Mouse (Mus musculus) small intestine, adult 2 months (tissue): ENCODE data around the gene Ctse. TPM values are rescaled to one million over a fixed set of nuclear protein-coding genes. Genes with fewer than 3 reads are reported as not detected.

Experiments
- H3K27ac ChIP-seq: fragments of 200-500 bp; 2 replicates; pipeline ENCODE4 v1.5.1; 2012; ENCODE audit warnings: low read depth, low read length, control low read depth, inconsistent platforms; ENCODE audit not compliant: insufficient read depth
- H3K27me3 ChIP-seq: fragments of 200-500 bp; 2 replicates; pipeline ENCODE4 v1.6.1; 2012; ENCODE audit warnings: mild to moderate bottlenecking, moderate library complexity, low read length, inconsistent platforms; ENCODE audit not compliant: control insufficient read depth, insufficient read depth
- H3K36me3 ChIP-seq: fragments of 200-500 bp; 2 replicates; pipeline ENCODE4 v1.6.1; 2012; ENCODE audit warnings: mild to moderate bottlenecking, low read length, control low read depth, inconsistent platforms; ENCODE audit not compliant: control insufficient read depth, insufficient read depth
- H3K4me1 ChIP-seq: fragments of 200-500 bp; 2 replicates; pipeline ENCODE4 v1.6.1; 2012; ENCODE audit warnings: low read length, inconsistent platforms, mixed read lengths; ENCODE audit not compliant: control insufficient read depth, insufficient read depth, insufficient read length
- H3K4me3 ChIP-seq: fragments of 200-500 bp; 2 replicates; pipeline ENCODE4 v1.5.1; 2012; ENCODE audit warnings: low read depth, mild to moderate bottlenecking, control low read depth, inconsistent platforms, low read length, moderate library complexity
- CTCF ChIP-seq: fragments of 200-500 bp; IDR thresholded peaks from 2 replicates; pipeline ENCODE4 v1.5.1; 2012; ENCODE audit warnings: low read depth, mild to moderate bottlenecking, control low read depth, inconsistent platforms, low read length, moderate library complexity, mixed read lengths; ENCODE audit not compliant: insufficient replicate concordance, insufficient read length; ENCODE audit errors: extremely low read depth
- POLR2A ChIP-seq: fragments of 200-500 bp; IDR thresholded peaks from 2 replicates; pipeline ENCODE4 v1.6.1; 2012; ENCODE audit warnings: low read depth, mild to moderate bottlenecking, control low read depth, inconsistent platforms, low read length, moderate library complexity
- WGBS: fragments of 180-500 bp; shearing (Covaris S2); methylation state at CpG from one replicate; pipeline ENCODE4 v1.1.7; 2018; 5-methylcytosine and 5-hydroxymethylcytosine counted together
- polyA plus RNA-seq: library from polyadenylated mRNA; depleted of rRNA; stranded (reverse); fragments of >200 nt; gene quantifications from 2 replicates; pipeline ENCODE4 v1.2.3, GENCODE M21; 2012

The Ctse gene
- polyA plus RNA-seq, 1 experiment, result 4.2 TPM

DNA sequence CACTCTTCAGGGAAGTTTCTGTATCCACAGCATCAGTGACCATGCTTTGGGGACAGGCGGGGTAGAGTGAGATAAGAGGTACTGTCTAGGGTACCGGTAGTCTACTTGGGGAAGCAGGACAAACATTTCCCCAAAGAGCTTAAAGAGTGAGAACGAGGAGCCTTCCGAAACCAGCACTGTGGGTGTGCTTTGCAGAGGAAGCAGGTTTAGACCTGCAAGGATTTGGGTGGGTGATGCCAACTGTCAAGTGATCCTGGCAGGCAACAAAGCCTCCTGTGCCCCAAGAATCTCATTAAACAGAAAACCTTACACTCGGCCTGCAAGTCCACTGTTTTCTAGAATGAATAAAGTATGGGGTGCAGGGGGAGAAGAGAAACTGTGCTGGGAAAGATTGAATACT lies 51.8 kb downstream of the Ctse start:
- no peak overlapping the region for H3K4me3 ChIP-seq
- TF ChIP-seq CTCF (no peak), POLR2A (no peak)
- H3K4me1 ChIP-seq, result 0 out of 2 replicates have a peak, but pooled peaks cover 3% of the 10 kb centered on the region
- peak overlapping the region; percentile 43; the same call in 1 of the 2 replicates for H3K27ac ChIP-seq
- H3K27me3 ChIP-seq, result no peaks in the 10 kb centered on the region
- 73% methylated on average over 5 of the region's 5 CpGs for WGBS
- no peaks in the 10 kb centered on the region for H3K36me3 ChIP-seq

GRCm38 (mm10) chr1:131690435-131690834 lies 52.3 kb downstream of the Ctse start:
- TF ChIP-seq POLR2A (no peak), CTCF (no peak)
- Histone ChIP-seq H3K4me1 (0 out of 2 replicates have a peak, but pooled peaks cover 3% of the 10 kb centered on the region), H3K27me3 (no peaks in the 10 kb centered on the region), H3K36me3 (no peaks in the 10 kb centered on the region), H3K4me3 (no peak overlapping the region), H3K27ac (peak overlapping the region; percentile 82)
- WGBS, result 20% methylated on average over 3 of the region's 3 CpGs

GRCm38 (mm10) chr1:131691356-131691755 lies 53.2 kb downstream of the Ctse start:
- Histone ChIP-seq H3K4me1 (0 out of 2 replicates have a peak, but pooled peaks cover 3% of the 10 kb centered on the region), H3K4me3 (no peak overlapping the region), H3K27ac (peak overlapping the region; percentile 82; the same call in 1 of the 2 replicates), H3K27me3 (no peaks in the 10 kb centered on the region), H3K36me3 (no peaks in the 10 kb centered on the region)
- TF ChIP-seq CTCF (no peak), POLR2A (no peak)

- no peaks in the 10 kb centered on the region for H3K36me3 ChIP-seq
- 0 out of 2 replicates have a peak, but pooled peaks cover 3% of the 10 kb centered on the region for H3K4me1 ChIP-seq
- H3K4me3 ChIP-seq, result no peak overlapping the region
- no peak for TF ChIP-seq POLR2A
- no peak for TF ChIP-seq CTCF
- no peak overlapping the region for H3K27ac ChIP-seq
- no peaks in the 10 kb centered on the region for H3K27me3 ChIP-seq
- 42% methylated on average over 2 of the region's 2 CpGs for WGBS
These were observed 57.2 kb downstream of the Ctse start for GRCm38 (mm10) chr1:131695308-131695707.

DNA sequence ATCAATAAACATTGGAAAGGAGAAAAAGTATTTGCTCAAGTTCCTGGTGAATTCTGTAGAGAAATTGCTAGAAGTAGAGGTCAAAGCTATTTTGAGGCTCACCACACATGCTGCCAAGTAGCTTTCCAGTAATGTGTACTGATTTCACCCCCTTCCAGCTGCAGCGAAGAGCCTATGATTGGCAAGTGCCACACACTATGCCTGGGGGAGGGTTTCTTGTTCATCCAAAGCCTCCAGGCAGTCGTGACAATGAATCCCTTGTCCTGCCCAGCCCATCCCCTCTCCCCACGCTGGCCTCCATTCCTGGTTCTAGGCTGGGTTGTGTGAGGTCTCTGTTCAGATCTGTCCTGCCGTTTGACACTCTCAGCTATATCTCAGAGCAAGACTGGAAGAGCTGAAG lies 58.2 kb downstream of the Ctse start:
- Histone ChIP-seq H3K36me3 (no peaks in the 10 kb centered on the region), H3K4me1 (0 out of 2 replicates have a peak, but pooled peaks cover under 1% of the 10 kb centered on the region), H3K27ac (no peak overlapping the region), H3K27me3 (no peaks in the 10 kb centered on the region), H3K4me3 (no peak overlapping the region)
- TF ChIP-seq POLR2A (no peak), CTCF (no peak)
- WGBS, result 53% methylated on average over 4 of the region's 4 CpGs

DNA sequence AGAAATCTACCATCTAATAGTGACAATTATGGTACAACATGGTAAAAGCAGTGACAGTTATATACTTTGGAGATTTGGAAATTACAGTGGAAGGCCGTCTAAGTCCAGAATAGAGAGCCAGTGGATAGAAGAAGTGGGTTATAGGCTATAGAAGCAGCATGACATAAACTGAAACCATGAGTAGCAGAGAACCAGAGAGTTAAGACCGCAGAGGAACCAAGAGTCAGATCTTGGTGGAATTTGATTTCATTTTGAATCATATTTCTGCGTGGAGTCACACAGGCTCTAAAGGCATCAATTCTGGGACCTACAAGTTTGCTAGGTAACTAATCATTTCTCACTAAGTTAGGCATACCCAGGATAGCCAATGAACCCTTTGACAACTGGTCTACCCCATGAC lies 60.7 kb downstream of the Ctse start:
- Histone ChIP-seq H3K4me1 (no peaks in the 10 kb centered on the region), H3K4me3 (no peak overlapping the region), H3K36me3 (no peaks in the 10 kb centered on the region), H3K27ac (no peak overlapping the region), H3K27me3 (no peaks in the 10 kb centered on the region)
- 80% methylated on average over 3 of the region's 3 CpGs for WGBS
- TF ChIP-seq POLR2A, result no peak
- no peak for TF ChIP-seq CTCF

- Histone ChIP-seq H3K4me3 (no peak overlapping the region), H3K27me3 (no peaks in the 10 kb centered on the region), H3K36me3 (no peaks in the 10 kb centered on the region), H3K4me1 (no peaks in the 10 kb centered on the region), H3K27ac (no peak overlapping the region)
- 58% methylated on average over 4 of the region's 4 CpGs for WGBS
- TF ChIP-seq CTCF (no peak), POLR2A (no peak)
These were observed 61.5 kb downstream of the Ctse start for GRCm38 (mm10) chr1:131699642-131700041.

DNA sequence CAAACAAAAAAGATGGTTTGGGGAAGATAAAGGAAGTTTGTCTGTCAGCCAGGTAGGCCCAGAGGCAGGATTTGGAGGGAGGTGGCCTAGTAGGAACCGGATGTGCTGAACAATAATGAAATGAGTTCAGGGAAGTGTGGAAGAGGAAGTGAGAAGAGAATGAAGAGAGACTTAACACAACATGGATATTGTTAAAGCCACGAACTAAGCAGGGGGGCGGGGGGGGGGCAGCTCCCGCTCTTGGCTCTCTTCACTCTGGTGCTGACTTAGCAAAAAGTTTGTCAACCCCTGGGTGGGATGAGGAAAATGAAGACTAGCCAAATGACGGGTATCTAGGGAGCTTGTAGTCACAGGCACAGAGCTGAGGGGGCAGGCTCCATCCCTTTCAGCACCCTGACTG lies 62.3 kb downstream of the Ctse start:
- Histone ChIP-seq H3K4me3 (no peak overlapping the region), H3K36me3 (no peaks in the 10 kb centered on the region), H3K27ac (no peak overlapping the region), H3K27me3 (no peaks in the 10 kb centered on the region), H3K4me1 (no peaks in the 10 kb centered on the region)
- 64% methylated on average over 5 of the region's 5 CpGs for WGBS
- no peak for TF ChIP-seq CTCF
- TF ChIP-seq POLR2A, result no peak
